ENCODE assay signal across 11 mouse cellular contexts in the genomic region with DNA sequence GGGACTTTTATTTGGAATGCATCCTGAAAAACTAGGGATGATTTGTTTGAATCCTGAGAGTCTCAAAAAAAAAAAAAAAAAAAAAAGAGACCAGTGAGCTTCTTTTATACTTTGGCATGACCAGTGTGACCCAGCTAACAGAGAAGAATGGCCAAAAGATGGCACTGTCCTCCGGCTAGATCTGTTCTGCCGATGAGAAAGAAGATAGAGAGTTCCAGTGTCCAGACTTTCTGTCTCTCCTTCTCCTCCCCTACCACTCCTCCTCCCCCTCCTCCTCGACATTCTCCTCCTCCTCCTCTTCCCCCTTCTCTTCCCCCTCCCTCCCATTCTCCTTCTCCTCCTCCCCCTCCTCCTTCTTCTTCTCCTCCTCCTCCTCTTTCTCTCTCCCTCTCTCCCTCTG.
DNase-seq lines count a peak whose midpoint lies in the region; ATAC-seq and TF ChIP-seq lines count a peak whose summit lies in the region.
"Had no signal": no experiment of that assay in that cellular context is flagged by ENCODE, and none has a peak within 500 bp of the region (broad histone marks: within the 10 kb centered on the region; RNA-seq: fewer than 3 reads in every experiment).

No protein-coding gene starts in this region.

- DNase-seq in heart, postnatal 0 days (ENCODE audit: low spot score) = no peak
- DNase-seq in heart, postnatal 25 days (ENCODE audit: low spot score) = no peak
- peak; percentile 12 for DNase-seq in testis, postnatal 14 days (ENCODE audit: low spot score)
- no peak for DNase-seq in testis, postnatal 10 days (ENCODE audit: low spot score)
- DNase-seq: thymus, adult 18-20 months had no signal

- H3K4me3 ChIP-seq in heart, postnatal 0 days (ENCODE audit: low read depth, low read length) = no peak overlapping the region
- no peak overlapping the region for H3K4me3 ChIP-seq in intestine, embryonic 16.5 days (ENCODE audit: low read length)
- H3K4me3 ChIP-seq in hindbrain, embryonic 16.5 days (ENCODE audit: low read length) = no peak overlapping the region
- H3K4me3 ChIP-seq: limb, embryonic 13.5 days; myocyte had no signal

- TF ChIP-seq CTCF in heart, postnatal 0 days (IDR thresholded peaks at IDR 0.05; ENCODE audit: low read depth) = peak; percentile 11; the same call in 1 of the 2 replicates

- no peaks in the 10 kb centered on the region for H3K27me3 ChIP-seq in heart, postnatal 0 days (ENCODE audit: control insufficient read depth, insufficient read depth, low read length)
- H3K27me3 ChIP-seq in intestine, embryonic 16.5 days (replicated peaks; ENCODE audit: control insufficient read depth, insufficient read depth, low read length) = no peaks in the 10 kb centered on the region
- H3K27me3 ChIP-seq in hindbrain, embryonic 16.5 days (replicated peaks; ENCODE audit: control insufficient read depth, insufficient read depth, low read length) = no peaks in the 10 kb centered on the region; the same call in 1 of the 2 replicates
- H3K27me3 ChIP-seq: limb, embryonic 13.5 days had no signal

- H3K36me3 ChIP-seq in heart, postnatal 0 days (replicated peaks; ENCODE audit: control insufficient read depth, insufficient read depth, low read length) = no peaks in the 10 kb centered on the region
- no peaks in the 10 kb centered on the region for H3K36me3 ChIP-seq in intestine, embryonic 16.5 days (ENCODE audit: control insufficient read depth, insufficient read depth, low read length)
- no peaks in the 10 kb centered on the region for H3K36me3 ChIP-seq in hindbrain, embryonic 16.5 days (ENCODE audit: control insufficient read depth, insufficient read depth, low read length)
- H3K36me3 ChIP-seq: limb, embryonic 13.5 days had no signal

- 13% methylated on average over 3 of the region's 3 CpGs for WGBS in heart, postnatal 0 days
- 16% methylated on average over 3 of the region's 3 CpGs for WGBS in intestine, embryonic 16.5 days
- 15% methylated on average over 3 of the region's 3 CpGs for WGBS in hindbrain, embryonic 16.5 days

- H3K4me1 ChIP-seq in heart, postnatal 0 days (ENCODE audit: control insufficient read depth, insufficient read depth) = no peaks in the 10 kb centered on the region
- H3K4me1 ChIP-seq in intestine, embryonic 16.5 days (ENCODE audit: control insufficient read depth, insufficient read depth, low read length) = peaks cover 6% of the 10 kb centered on the region
- 0 out of 2 replicates have a peak, but pooled peaks cover 2% of the 10 kb centered on the region for H3K4me1 ChIP-seq in hindbrain, embryonic 16.5 days (ENCODE audit: control insufficient read depth, insufficient read depth, low read depth, low read length)

- no peaks in the 10 kb centered on the region for H3K9me3 ChIP-seq in heart, postnatal 0 days (replicated peaks; ENCODE audit: control insufficient read depth, low read length)
- H3K9me3 ChIP-seq in intestine, embryonic 16.5 days (ENCODE audit: control insufficient read depth, low read length) = no peaks in the 10 kb centered on the region
- 0 out of 2 replicates have a peak, but pooled peaks cover 2% of the 10 kb centered on the region for H3K9me3 ChIP-seq in hindbrain, embryonic 16.5 days (ENCODE audit: control insufficient read depth, low read length)
- H3K9me3 ChIP-seq: limb, embryonic 13.5 days had no signal

- H3K4me2 ChIP-seq in heart, postnatal 0 days (ENCODE audit: low read depth, low read length) = no peak overlapping the region
- no peak overlapping the region for H3K4me2 ChIP-seq in intestine, embryonic 16.5 days (ENCODE audit: low read depth, low read length)
- no peak overlapping the region for H3K4me2 ChIP-seq in hindbrain, embryonic 16.5 days (ENCODE audit: low read length)

- intact Hi-C loops in heart, postnatal 25 days (cut with DNase I) = loop anchor here (5.0 to 10.0 kb wide), 2 partner anchors 86 to 168 kb away; a partner anchor contains a TSS

- H3K9ac ChIP-seq in heart, postnatal 0 days (replicated peaks; ENCODE audit: low read depth, low read length) = no peak overlapping the region
- H3K9ac ChIP-seq in intestine, embryonic 16.5 days (ENCODE audit: low read depth, low read length) = no peak overlapping the region
- H3K9ac ChIP-seq in hindbrain, embryonic 16.5 days (ENCODE audit: low read depth, low read length) = no peak overlapping the region
- H3K9ac ChIP-seq: limb, embryonic 13.5 days had no signal

- no peak overlapping the region for H3K27ac ChIP-seq in heart, postnatal 0 days (ENCODE audit: low read depth)
- peak overlapping the region; percentile 83 for H3K27ac ChIP-seq in intestine, embryonic 16.5 days (ENCODE audit: low read length)
- no peak overlapping the region for H3K27ac ChIP-seq in hindbrain, embryonic 16.5 days (ENCODE audit: low read depth, low read length)

- ATAC-seq in heart, postnatal 0 days (ENCODE audit: insufficient read depth, low read depth) = no peak
- no peak for ATAC-seq in intestine, embryonic 16.5 days
- no peak for ATAC-seq in erythroid progenitor cell, adult 5-6 weeks (replicated peaks; ENCODE audit: low FRiP score, poor library complexity, severe bottlenecking)
- ATAC-seq in hindbrain, embryonic 16.5 days = no peak
- no peak for ATAC-seq in monocyte, adult 5-6 weeks (replicated peaks; ENCODE audit: insufficient number of reproducible peaks, low FRiP score, low TSS enrichment, poor library complexity, severe bottlenecking)

- no peak for TF ChIP-seq EP300 in heart, postnatal 0 days (IDR thresholded peaks at IDR 0.05; ENCODE audit: low read depth)
